Mouse (Mus musculus): Measurements from ENCODE around the gene Slit3.

The Slit3 gene

GRCm38 (mm10) chr11:35632262-35632661 is 511.2 kb downstream of the Slit3 start:
- no peak for DNase-seq (ENCODE audit: low spot score)

- DNase-seq (ENCODE audit: low spot score) = no peak
These were observed 516.1 kb downstream of the Slit3 start for GRCm38 (mm10) chr11:35637102-35637501.

- no peak for DNase-seq (ENCODE audit: low spot score)
These were observed 517.9 kb downstream of the Slit3 start for GRCm38 (mm10) chr11:35638862-35639384.

GRCm38 (mm10) chr11:35639428-35639827 is 518.4 kb downstream of the Slit3 start:
- DNase-seq (ENCODE audit: low spot score) = no peak

GRCm38 (mm10) chr11:35651286-35651685 is 530.3 kb downstream of the Slit3 start:
- no peak for DNase-seq (ENCODE audit: low spot score)

GRCm38 (mm10) chr11:35655836-35656235 is 534.8 kb downstream of the Slit3 start:
- no peak for DNase-seq (ENCODE audit: low spot score)

GRCm38 (mm10) chr11:35657582-35657981 is 536.6 kb downstream of the Slit3 start:
- DNase-seq (ENCODE audit: low spot score) = no peak

GRCm38 (mm10) chr11:35660967-35661366 is 539.9 kb downstream of the Slit3 start:
- DNase-seq (ENCODE audit: low spot score) = no peak

GRCm38 (mm10) chr11:35662945-35663344 is 541.9 kb downstream of the Slit3 start:
- no peak for DNase-seq (ENCODE audit: low spot score)

GRCm38 (mm10) chr11:35663661-35664060 is 542.6 kb downstream of the Slit3 start:
- DNase-seq (ENCODE audit: low spot score) = no peak

GRCm38 (mm10) chr11:35664991-35665390 is 544.0 kb downstream of the Slit3 start:
- DNase-seq (ENCODE audit: low spot score) = peak; percentile 54

- peak; percentile 50 for DNase-seq (ENCODE audit: low spot score)
These were observed 546.4 kb downstream of the Slit3 start for GRCm38 (mm10) chr11:35667428-35667827.

- peak; percentile 58 for DNase-seq (ENCODE audit: low spot score)
These were observed 547.1 kb downstream of the Slit3 start for GRCm38 (mm10) chr11:35668138-35668537.

GRCm38 (mm10) chr11:35668750-35669149 is 547.7 kb downstream of the Slit3 start:
- no peak for DNase-seq (ENCODE audit: low spot score)

GRCm38 (mm10) chr11:35669536-35669935 is 548.5 kb downstream of the Slit3 start:
- no peak for DNase-seq (ENCODE audit: low spot score)

GRCm38 (mm10) chr11:35670181-35670580 is 549.2 kb downstream of the Slit3 start:
- no peak for DNase-seq (ENCODE audit: low spot score)

- no peak for DNase-seq (ENCODE audit: low spot score)
These were observed 549.7 kb downstream of the Slit3 start for GRCm38 (mm10) chr11:35670746-35671145.

GRCm38 (mm10) chr11:35673050-35673449 is 552.0 kb downstream of the Slit3 start:
- no peak for DNase-seq (ENCODE audit: low spot score)

GRCm38 (mm10) chr11:35674242-35674641 is 553.2 kb downstream of the Slit3 start:
- no peak for DNase-seq (ENCODE audit: low spot score)

GRCm38 (mm10) chr11:35676744-35677143 is 555.7 kb downstream of the Slit3 start:
- DNase-seq (ENCODE audit: low spot score) = no peak

- DNase-seq (ENCODE audit: low spot score) = no peak
These were observed 559.0 kb downstream of the Slit3 start for GRCm38 (mm10) chr11:35679976-35680375.

GRCm38 (mm10) chr11:35687316-35687715 is 566.3 kb downstream of the Slit3 start:
- DNase-seq (ENCODE audit: low spot score) = no peak

GRCm38 (mm10) chr11:35690515-35691281 is 569.7 kb downstream of the Slit3 start:
- no peak for DNase-seq (ENCODE audit: low spot score)

- DNase-seq (ENCODE audit: low spot score) = peak; percentile 90
These were observed 572.1 kb downstream of the Slit3 start for GRCm38 (mm10) chr11:35693136-35693535.

Measured in testis, postnatal 10 days (tissue).